Mouse (Mus musculus): ENCODE measurements at regions not wholly inside any gene's neighbourhood (a gene's known extent, or its start where the extent isn't known, plus 50 kb on each side); places are given as distances from the start of the nearest gene placed in this dataset.

DNA sequence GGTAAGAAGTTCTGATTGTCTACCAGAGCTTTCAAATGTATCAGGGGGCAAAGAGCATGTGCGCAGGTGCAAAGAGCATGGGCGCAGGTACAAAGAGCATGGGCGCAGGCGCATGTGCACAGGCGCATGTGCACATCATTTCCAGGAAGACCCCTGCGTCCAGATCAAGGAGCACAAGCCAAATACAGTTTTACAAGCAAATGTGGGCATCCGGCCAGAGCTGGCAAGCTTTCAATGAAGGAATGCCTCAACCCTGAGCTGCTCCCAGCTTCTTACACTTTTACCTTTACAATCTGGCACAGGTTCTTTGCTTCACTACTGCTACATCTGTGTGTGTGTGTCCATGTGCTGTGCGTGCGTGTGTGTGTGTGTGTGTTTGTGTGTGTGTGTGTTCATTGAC is 347.2 kb upstream of the Slc35b3 start:
- TF ChIP-seq CTCF (IDR thresholded peaks at IDR 0.05; ENCODE audit: extremely low read depth, insufficient read depth, low read length) (no peak), POLR2A (IDR thresholded peaks at IDR 0.05; ENCODE audit: extremely low read depth, insufficient read depth, low read length) (no peak)
